Mouse (Mus musculus): ENCODE measurements around the gene Impdh2.

Impdh2 gene

DNA sequence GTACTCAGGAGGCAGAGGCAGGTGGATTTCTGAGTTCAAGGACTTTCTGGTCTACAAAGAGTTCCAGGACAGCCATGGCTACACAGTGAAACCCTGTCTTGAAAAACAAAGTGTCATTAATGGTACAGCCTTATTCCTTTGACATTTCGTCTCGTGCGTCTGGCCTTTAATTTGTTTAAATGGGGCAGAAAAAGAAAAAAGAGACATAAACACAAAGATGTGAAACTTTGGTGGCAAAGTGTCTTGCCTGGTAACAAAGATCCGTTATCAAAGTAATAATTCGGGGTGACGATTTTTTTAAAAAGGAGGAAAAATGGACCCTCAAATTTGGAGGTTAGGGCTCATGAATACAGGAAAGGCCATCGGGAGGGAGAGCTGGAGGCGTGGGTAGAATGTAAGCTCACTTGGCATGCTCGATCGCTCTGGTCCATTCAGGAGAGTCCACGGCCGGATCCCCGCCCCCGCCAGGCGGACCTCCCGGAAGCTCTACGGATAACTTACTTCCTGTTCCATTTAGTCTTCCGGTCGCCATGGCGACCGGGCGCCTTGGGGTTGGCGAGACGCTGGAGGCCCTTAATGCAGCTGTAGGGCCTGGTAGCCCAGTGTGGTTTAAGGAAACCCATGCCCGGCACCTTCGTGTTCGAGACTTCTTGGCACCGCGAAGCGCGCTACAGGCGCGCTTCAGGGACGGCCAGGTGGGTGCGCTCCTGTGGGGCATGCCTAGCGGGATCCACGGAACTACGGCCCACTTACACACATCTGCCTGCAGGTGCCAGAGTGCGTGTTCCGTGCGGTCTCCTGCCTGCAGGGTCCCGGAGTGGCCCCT lies 9.5 kb downstream of the Impdh2 start, which contains the start of gene Dalrd3:
Gene Dalrd3 (plus strand): TSS at position 506 of the 826 bp plus-strand sequence.
- no peak for DNase-seq (ENCODE audit: low spot score)

DNA sequence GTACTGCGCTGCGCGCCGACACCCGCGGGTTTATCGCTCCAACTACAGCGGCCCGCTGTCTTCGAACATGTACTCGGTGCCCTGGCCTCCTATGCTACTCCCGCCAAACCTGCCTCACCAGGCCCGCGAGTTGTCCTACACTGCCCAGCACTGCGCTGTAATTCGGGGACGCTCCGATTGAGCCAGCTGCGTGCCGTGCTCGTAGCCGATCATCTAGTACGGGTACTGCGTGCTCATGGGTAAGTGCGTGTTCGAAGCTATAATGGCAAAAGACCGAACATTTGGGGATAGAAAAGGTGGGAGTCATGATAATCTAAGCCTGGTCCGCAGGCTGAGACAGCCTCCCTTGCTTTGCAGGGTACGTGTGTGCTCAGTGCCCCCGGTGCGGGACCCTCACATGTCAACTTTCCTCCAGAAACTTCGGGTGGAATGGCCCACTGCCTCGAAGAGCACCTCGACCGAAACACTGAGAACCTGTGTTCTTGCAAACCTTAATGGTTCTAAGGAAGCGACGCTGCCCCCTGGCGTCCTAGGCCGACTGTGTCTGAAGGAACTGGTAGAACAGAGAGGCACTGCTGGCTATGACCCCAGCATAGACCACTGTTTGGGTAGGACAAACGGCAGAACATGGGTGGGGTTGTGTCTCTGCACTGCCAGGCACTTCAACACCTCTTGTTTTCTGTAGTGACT lies 10.3 kb downstream of the Impdh2 start:
- no peak for DNase-seq (ENCODE audit: low spot score)

DNA sequence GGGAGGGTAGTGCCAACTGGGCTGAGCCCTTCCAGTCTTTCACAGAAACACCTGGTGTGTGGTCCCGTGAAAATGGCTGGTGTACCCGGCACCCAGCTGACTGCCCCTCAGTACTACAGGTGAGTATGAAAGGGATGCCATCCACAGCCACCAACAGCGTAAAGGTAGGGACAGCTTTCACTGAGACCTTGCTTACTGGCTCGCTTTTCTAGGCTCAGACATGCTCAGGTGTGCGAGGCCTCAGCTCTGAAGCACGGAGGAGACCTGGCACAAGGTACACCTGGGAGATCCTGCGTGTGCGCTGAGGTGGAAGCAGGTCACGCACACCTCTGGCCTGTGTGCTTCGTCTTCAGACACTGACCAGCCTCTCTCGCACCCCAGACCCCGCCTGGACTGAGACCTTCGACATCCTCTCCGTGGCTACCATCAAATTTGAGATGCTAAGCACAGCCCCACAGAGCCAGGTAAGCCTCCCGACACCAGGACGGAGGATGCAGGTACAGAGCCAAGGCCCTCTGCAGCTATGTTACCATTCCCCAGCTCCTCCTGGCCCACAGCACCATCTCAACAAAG lies 11.4 kb downstream of the Impdh2 start:
- no peak for DNase-seq (ENCODE audit: low spot score)

DNA sequence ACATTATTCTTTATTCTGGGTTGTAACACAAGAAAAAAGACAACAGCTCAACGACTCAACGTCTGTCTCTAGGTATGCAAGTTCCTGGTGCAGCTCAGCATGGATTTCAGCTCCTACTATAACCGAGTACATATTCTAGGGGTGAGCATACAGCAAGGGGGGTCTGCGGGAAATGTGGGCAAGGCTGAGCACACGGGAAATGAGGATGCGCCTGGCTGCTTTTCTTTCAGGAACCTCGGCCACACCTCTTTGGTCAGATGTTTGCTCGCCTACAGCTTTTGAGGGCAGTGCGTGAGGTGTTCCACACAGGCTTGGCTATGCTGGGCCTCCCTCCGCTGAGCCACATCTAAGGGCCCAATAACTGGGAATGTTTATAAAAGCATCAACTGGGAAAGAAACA lies 12.2 kb downstream of the Impdh2 start:
- no peak for DNase-seq (ENCODE audit: low spot score)

GRCm38 (mm10) chr9:108573774-108574690 lies 13.9 kb downstream of the Impdh2 start:
- no peak for DNase-seq (ENCODE audit: low spot score)

DNA sequence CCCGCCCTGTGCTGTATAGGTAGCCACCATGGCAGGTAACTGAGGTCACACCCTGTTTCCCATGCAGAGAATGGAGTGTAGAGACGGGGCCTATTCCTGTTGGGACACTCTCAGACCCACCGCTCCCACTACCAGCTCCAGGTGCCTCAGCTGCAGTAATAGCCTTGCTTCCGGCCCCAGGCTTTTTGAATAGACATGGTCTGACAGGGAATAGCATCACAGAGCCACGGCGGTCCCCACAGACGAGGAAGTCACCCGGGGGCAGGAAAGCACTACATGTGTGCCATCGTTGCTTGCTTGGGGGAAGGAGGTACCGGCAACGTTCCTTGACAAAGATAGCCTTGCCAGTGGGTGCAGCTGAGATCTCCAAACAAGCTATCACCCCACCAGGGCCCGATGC lies 14.8 kb downstream of the Impdh2 start:
- DNase-seq (ENCODE audit: low spot score): no peak

GRCm38 (mm10) chr9:108575321-108576297 lies 15.5 kb downstream of the Impdh2 start:
- no peak for DNase-seq (ENCODE audit: low spot score)

DNA sequence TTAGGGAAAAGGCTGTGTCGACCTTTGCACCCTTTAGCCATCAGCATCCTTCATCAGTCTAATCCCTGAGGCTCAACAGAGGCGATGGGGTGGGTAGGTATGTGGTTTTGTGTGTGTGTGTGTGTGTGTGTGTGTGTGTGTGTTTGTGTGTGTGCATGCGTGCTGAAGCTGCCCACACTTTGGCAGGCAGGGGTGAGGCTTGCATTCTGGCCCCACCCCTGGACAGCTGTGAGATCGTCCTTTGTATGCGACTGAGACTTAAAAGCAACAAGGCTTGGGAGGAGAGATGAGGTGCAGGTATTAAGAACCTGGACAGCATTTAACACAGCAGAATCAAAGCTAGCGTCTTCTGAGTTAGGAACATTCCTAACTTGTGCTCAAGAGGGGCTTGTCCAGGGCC lies 16.9 kb downstream of the Impdh2 start:
- DNase-seq (ENCODE audit: low spot score): no peak

DNA sequence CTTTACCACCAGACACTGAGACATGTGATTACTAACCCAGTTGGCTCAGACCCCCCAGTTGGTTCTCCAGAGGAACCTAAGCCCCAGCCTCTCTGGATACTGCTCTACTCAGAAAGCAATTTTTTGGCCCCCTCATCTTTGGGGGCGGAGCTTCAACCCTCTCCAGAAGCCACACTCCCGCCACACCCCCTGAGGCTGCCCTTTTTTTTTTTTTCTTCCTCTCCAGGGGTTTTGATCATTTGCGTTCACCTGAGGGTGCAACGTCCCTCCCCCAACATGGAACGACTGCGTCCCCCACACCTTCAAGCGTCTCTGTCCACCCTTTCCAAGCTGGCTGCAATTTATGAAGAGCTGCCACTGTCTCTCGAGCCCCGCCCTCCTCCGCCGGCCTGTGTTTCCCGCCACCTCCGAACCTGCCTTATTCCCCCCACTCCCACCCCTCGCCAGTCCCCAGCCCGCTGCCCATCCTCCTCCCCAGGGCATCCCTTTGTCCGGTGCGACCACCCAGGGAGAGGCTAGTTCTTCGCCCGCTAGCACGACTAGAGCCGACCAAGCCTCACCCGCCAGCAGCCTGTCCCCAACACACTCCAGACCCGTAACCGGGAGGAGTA lies 18.0 kb downstream of the Impdh2 start:
- no peak for DNase-seq (ENCODE audit: low spot score)

GRCm38 (mm10) chr9:108578545-108579343 lies 18.7 kb downstream of the Impdh2 start, which contains the start of gene Wdr6:
Gene Wdr6, minus strand, starts transcription at chr9:108578739.
- DNase-seq (ENCODE audit: low spot score): peak; percentile 77

GRCm38 (mm10) chr9:108579344-108579690 lies 19.2 kb downstream of the Impdh2 start:
- no peak for DNase-seq (ENCODE audit: low spot score)

DNA sequence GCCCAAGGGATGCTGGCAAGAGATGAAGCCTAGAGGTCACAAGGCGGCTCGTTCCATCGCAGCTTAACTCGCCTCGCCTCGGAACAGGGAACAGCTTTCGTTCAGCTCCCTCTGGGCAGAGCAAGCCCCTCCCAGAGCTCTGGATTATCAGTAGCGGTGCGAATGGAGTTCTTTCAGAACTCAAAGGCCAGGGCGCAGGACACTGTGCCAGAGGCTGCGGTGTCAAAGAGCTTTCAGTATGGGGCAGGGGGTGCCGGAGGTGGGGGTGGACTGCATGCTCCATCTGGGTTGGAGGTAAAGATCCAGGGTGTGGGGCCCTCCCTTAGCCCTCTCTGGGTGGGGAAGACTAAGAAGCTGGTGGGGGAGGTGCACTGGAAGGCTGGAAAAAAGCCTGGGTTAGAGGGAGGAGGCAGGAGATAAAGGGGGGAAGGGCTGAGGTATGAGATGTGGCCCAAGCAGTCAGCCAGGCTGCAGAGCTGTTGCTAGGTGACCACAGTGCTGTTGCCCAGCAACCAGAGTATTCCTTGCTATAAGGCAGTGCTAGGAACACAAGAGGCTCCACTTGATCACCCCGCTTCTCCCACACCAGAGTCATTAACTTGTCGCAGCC lies 27.6 kb downstream of the Impdh2 start:
- DNase-seq (ENCODE audit: low spot score): peak; percentile 79

DNA sequence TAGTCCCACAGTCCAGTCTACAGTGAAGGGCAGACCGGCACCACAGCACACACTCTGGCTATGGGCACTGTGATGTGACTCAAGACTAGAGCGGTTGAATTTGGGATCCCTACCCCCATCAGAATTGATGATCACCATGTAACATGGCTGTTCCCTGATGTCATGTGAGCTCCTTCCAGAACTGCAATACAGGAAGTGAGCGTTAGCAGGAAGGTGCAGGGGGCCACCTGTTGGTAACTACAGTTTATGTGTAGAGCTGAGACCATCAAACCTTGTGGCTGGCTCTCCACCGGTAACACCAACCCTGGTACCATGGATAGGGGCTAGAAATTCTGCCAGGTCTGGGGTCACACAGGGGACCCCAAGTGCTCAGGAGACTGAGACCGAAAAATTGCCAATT lies 29.1 kb downstream of the Impdh2 start:
- DNase-seq (ENCODE audit: low spot score): no peak

DNA sequence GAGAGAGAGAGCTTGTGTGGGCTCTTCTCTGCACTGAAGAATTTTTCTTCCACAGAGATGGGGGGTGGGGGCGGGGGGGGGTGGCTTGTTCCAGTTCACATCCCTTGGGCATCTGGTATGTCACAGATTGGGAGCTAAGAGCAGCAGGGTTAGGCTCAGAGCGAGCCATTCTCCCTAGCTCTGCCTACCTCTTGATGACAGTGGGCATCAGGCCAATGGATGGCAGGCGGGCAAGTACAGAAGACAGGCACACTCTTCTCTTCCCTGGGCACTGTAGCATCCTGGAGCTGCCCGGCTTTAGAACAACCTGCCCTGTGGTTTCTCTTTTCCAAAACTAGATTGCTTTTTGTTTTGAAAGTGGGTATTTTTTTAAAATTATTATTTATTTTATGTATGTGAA lies 31.4 kb downstream of the Impdh2 start:
- no peak for DNase-seq (ENCODE audit: low spot score)

DNA sequence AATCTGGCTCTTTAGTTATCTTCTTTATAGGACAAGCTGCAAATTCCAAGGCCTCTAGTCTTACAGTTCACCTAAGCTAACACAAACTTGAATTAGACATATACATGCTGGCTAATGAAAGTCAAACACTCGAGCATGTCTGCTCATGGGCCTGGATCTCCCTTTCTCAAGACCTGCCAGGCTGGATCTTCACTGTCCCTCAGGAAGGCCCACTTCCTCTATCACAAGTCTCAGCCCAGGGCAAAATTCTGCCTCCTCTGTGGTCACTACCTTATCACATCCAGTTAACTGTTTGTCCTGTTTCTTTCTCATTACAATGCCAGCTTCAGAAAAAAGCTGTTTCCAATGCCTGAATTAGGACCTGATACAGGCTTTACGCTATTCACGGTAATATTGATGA lies 34.3 kb downstream of the Impdh2 start:
- DNase-seq (ENCODE audit: low spot score): no peak

DNA sequence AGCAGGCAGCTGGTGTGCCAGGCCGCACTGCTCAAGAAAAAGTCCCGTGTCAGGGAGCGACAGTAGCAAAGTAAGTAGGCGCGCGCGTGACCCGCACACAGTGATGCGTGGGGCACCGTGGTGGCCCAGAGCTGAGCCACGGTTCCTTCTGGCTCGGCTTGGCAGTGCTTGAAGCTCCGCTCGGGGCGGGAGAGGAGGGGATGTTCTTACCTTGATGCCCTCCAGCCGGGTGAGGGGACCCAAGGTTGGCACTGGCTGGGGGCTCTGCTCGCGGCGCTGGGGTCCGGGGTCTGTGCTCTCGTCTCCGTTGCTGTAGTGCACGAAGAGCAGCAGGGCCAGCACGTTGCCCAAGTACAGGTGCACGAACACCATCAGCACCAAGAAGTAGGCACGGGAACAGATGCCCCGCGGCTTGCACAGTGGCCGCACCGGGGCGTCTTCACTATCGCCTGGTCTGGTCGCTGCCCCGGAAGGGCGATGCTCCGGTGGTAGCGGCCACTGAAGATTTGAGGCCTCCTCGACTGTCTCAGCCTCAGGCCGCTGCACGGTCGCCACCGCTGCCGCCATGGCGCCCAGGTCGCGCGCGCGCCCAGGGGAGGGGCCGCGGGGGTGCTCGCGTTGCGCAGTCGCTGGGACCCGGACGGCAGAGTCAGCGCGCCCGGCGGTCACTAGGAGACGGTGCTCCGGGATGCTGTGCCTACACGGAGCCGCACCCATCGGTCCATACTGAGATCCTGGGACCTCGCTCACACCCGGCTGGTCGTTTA lies 37.1 kb downstream of the Impdh2 start, which contains the start of gene P4htm:
Gene P4htm (minus strand): TSS at position 670 of the 767 bp plus-strand sequence.
- DNase-seq (ENCODE audit: low spot score): no peak

DNA sequence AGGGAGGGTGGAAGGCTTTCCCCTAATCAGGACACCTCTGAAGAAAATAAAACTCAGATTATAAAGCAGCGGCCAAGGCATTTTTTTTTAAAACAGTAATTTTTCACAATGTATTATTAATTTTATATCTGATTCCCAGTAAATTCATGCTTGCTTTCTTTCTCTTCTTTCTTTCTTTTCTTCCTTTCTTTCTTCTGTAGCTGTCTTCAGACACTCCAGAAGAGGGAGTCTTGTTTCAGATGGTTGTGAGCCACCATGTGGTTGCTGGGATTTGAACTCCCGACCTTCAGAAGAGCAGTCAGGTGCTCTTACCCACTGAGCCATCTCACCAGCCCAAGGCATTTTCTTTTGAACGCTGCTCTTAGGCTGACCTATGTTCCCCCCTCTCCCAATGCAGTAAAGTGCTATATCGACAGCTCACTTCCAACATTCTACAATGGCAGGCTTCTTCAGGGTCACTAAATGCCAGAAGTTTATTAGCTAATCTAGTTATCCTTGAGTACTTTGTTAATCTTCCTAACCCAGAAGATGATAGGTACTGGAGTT lies 39.0 kb downstream of the Impdh2 start:
- DNase-seq (ENCODE audit: low spot score): no peak

DNA sequence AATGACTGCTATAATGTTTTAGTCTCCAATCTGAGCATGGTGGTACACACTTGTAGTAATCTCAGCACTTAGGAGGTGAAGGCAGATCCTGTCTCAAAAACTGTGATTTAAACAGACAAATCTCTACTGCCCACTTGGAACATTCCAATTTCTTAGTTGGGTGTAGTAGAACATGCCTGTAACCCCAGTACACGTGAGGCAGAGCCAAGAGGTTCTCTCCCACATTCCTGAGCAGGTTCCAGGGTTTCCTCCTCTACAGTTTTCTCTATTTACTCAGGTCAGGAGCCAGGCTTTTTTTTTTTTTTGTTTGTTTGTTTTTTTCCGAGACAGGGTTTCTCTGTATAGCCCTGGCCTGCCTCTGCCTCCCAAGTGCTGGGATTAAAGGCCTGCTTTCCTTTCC lies 39.9 kb downstream of the Impdh2 start:
- DNase-seq (ENCODE audit: low spot score): no peak

Data from layer of hippocampus, adult 9-10 months (tissue).